Mouse (Mus musculus) thymus, postnatal 4 days (tissue): Measurements from ENCODE around the gene Gsto1.

Experiments
- DNase-seq: peaks from one replicate; pipeline ENCODE4 v3.0.0; 2021

Gsto1 gene

GRCm38 (mm10) chr19:47890489-47891130 is 35.8 kb downstream of the Gsto1 start:
- no peak for DNase-seq

GRCm38 (mm10) chr19:47891562-47892312 is 37.0 kb downstream of the Gsto1 start:
- no peak for DNase-seq

- DNase-seq = no peak
Observed at GRCm38 (mm10) chr19:47893092-47893491, 38.3 kb downstream of the Gsto1 start.

- DNase-seq = no peak
Observed at GRCm38 (mm10) chr19:47898472-47899079, 43.8 kb downstream of the Gsto1 start.

GRCm38 (mm10) chr19:47900012-47900411 is 45.2 kb downstream of the Gsto1 start:
- peak; percentile 51 for DNase-seq

- no peak for DNase-seq
Observed at GRCm38 (mm10) chr19:47900558-47900957, 45.8 kb downstream of the Gsto1 start.

- no peak for DNase-seq
Observed at GRCm38 (mm10) chr19:47902316-47903201, 47.8 kb downstream of the Gsto1 start.

GRCm38 (mm10) chr19:47903679-47904078 is 48.9 kb downstream of the Gsto1 start:
- DNase-seq = no peak

- no peak for DNase-seq
Observed at GRCm38 (mm10) chr19:47905081-47905480, 50.3 kb downstream of the Gsto1 start.

GRCm38 (mm10) chr19:47905603-47906002 is 50.8 kb downstream of the Gsto1 start:
- DNase-seq = peak; percentile 9

GRCm38 (mm10) chr19:47907596-47907995 is 52.8 kb downstream of the Gsto1 start:
- DNase-seq = no peak

GRCm38 (mm10) chr19:47908961-47909371 is 54.2 kb downstream of the Gsto1 start:
- no peak for DNase-seq

GRCm38 (mm10) chr19:47909387-47910116 is 54.8 kb downstream of the Gsto1 start:
- peak; percentile 47 for DNase-seq

GRCm38 (mm10) chr19:47910117-47910618 is 55.4 kb downstream of the Gsto1 start:
- DNase-seq = peak; percentile 42

GRCm38 (mm10) chr19:47910751-47911150 is 56.0 kb downstream of the Gsto1 start:
- DNase-seq = no peak

GRCm38 (mm10) chr19:47913344-47913743 is 58.6 kb downstream of the Gsto1 start:
- no peak for DNase-seq

- no peak for DNase-seq
Observed at GRCm38 (mm10) chr19:47914191-47914590, 59.4 kb downstream of the Gsto1 start.
